Mouse (Mus musculus) hindbrain, embryonic 11.5 days (tissue): ENCODE results near the gene Inhba. TPM values are rescaled to one million over a fixed set of nuclear protein-coding genes. Genes with fewer than 3 reads are reported as not detected.

Experiments used
- ATAC-seq: fragments of 200-750 bp; cut with Nextera tagmentation; 2 replicates; pipeline ENCODE4 v1.8.0; 2017; ENCODE audit warnings: mild to moderate bottlenecking, moderate TSS enrichment, moderate library complexity; ENCODE audit not compliant: low FRiP score
- DNase-seq: peaks from one replicate; pipeline ENCODE4 v3.0.0-alpha.2; 2015; ENCODE audit warnings: low spot score
- H3K27ac ChIP-seq: fragments of 300-500 bp; sonication (generic); 2 replicates; pipeline ENCODE4 v1.5.1; 2014; ENCODE audit warnings: mild to moderate bottlenecking, low read depth, low read length
- H3K27me3 ChIP-seq: fragments of 300-500 bp; sonication (generic); 2 replicates; pipeline ENCODE4 v1.6.1; 2014; ENCODE audit warnings: mild to moderate bottlenecking, low read length, moderate library complexity, mixed read lengths; ENCODE audit not compliant: control insufficient read depth, insufficient read depth
- H3K36me3 ChIP-seq: fragments of 300-500 bp; sonication (generic); 2 replicates; pipeline ENCODE4 v1.6.1; 2014; ENCODE audit warnings: mild to moderate bottlenecking, low read length, moderate library complexity, mixed read lengths; ENCODE audit not compliant: control insufficient read depth, insufficient read depth
- H3K4me1 ChIP-seq: fragments of 300-500 bp; sonication (generic); replicated peaks from 2 replicates; pipeline ENCODE4 v1.6.1; 2014; ENCODE audit warnings: low read length, mixed read lengths; ENCODE audit not compliant: control insufficient read depth, insufficient read depth
- H3K4me2 ChIP-seq: fragments of 300-500 bp; sonication (generic); replicated peaks from 2 replicates; pipeline ENCODE4 v1.6.1; 2014; ENCODE audit warnings: mild to moderate bottlenecking, low read depth, low read length
- H3K4me3 ChIP-seq: fragments of 300-500 bp; sonication (generic); 2 replicates; pipeline ENCODE4 v1.5.1; 2014; ENCODE audit warnings: low read depth, low read length
- H3K9ac ChIP-seq: fragments of 300-500 bp; sonication (generic); 2 replicates; pipeline ENCODE4 v1.6.1; 2014; ENCODE audit warnings: low read depth, low read length
- H3K9me3 ChIP-seq: fragments of 300-500 bp; sonication (generic); 2 replicates; pipeline ENCODE4 v1.6.1; 2016; ENCODE audit warnings: low read length; ENCODE audit not compliant: control insufficient read depth
- WGBS: fragments of 180-500 bp; shearing (Covaris S2); extraction: QIAGEN DNeasy Blood & Tissue Kit; methylation state at CpG from one replicate; pipeline ENCODE4 v1.1.7; 2014; 5-methylcytosine and 5-hydroxymethylcytosine counted together
- polyA plus RNA-seq: library from polyadenylated mRNA; unstranded; fragments of >200 nt; fragmentation: Nextera tagmentation; extraction: Ambion mirVana; gene quantifications from 2 replicates; pipeline ENCODE4 v1.2.1, GENCODE M21; 2014

Inhba gene
- polyA plus RNA-seq, 1 experiment from 2014 or later = 0.99 TPM

DNA sequence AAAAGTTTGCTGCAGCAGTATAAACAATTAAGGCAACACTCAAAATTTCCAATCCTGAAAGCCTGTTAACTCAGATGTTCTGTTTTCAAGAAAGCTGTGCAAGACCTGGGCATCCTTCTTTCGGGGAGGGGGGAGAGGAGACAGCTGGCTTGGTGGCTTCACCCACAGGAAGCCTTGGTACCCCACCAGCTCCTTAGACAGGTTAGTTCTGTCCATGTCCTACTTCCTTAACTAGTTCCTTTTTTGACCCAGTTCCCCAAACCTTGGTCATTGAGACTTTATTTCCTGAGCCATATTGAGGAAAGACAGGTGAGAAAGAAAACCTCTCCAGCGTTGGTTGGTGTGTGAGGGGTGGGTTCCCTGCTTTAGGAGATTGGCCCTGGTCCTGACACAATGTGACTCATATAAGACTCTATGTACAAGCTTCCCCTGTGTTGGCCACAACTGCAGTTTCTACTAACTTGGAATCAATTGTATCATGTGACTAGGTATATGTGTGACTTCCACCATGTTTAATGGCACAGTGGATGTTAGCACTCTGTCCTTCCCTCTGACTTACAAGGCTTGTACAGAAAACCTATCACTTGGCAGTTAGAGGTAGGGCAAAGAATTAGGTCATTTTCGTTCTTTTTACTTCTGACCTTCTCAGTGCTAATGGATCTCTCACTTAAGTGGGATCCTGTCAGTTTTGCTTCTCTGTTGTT, 7.3 kb downstream of the Inhba start:
- H3K27ac ChIP-seq = no peak overlapping the region
- no peak overlapping the region for H3K4me3 ChIP-seq
- 84% methylated on average over 3 of the region's 3 CpGs for whole genome bisulfite sequencing
- H3K4me1 ChIP-seq = peaks cover 4% of the 10 kb centered on the region
- no peaks in the 10 kb centered on the region for H3K9me3 ChIP-seq
- no peaks in the 10 kb centered on the region for H3K36me3 ChIP-seq
- ATAC-seq (no peak), DNase-seq (no peak)
- no peak overlapping the region for H3K4me2 ChIP-seq
- peaks cover 8% of the 10 kb centered on the region for H3K27me3 ChIP-seq
- no peak overlapping the region for H3K9ac ChIP-seq

GRCm38 (mm10) chr13:16020659-16021058, 9.0 kb downstream of the Inhba start:
- Histone ChIP-seq H3K27ac (no peak overlapping the region), H3K4me3 (no peak overlapping the region), H3K36me3 (no peaks in the 10 kb centered on the region), H3K4me1 (peaks cover 4% of the 10 kb centered on the region), H3K4me2 (no peak overlapping the region), H3K27me3 (peaks cover 8% of the 10 kb centered on the region), H3K9me3 (no peaks in the 10 kb centered on the region), H3K9ac (no peak overlapping the region)
- DNase-seq (peak; percentile 80), ATAC-seq (peak; percentile 36; the same call in 1 of the 2 replicates)
- 0% methylated on average over 1 of the region's 1 CpGs for WGBS

DNA sequence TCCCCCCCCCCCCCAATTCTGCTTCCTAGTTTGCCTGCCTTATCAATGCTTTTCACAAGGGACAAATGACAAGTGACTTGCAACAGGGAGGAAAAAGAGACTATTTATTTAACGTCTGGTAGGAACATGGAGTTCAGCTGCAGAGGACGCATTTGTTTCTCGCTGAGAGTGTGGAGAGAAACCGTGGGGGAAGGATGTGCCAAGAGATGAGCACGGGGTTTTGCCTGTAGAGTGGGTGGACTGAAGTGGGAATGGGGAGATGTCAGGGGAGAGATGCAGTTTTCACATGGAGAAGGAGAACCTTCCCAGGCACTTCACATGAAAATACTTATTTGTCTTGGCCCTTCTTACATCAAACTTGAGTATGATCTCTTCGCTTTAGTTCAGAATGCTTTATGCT, 9.5 kb downstream of the Inhba start:
- no peak overlapping the region for H3K4me3 ChIP-seq
- no peaks in the 10 kb centered on the region for H3K9me3 ChIP-seq
- no peak for ATAC-seq
- H3K27me3 ChIP-seq = peaks cover 8% of the 10 kb centered on the region
- no peak overlapping the region for H3K27ac ChIP-seq
- peaks cover 4% of the 10 kb centered on the region for H3K4me1 ChIP-seq
- 55% methylated on average over 6 of the region's 6 CpGs for WGBS
- H3K9ac ChIP-seq = no peak overlapping the region
- H3K36me3 ChIP-seq = no peaks in the 10 kb centered on the region
- H3K4me2 ChIP-seq = no peak overlapping the region
- no peak for DNase-seq

DNA sequence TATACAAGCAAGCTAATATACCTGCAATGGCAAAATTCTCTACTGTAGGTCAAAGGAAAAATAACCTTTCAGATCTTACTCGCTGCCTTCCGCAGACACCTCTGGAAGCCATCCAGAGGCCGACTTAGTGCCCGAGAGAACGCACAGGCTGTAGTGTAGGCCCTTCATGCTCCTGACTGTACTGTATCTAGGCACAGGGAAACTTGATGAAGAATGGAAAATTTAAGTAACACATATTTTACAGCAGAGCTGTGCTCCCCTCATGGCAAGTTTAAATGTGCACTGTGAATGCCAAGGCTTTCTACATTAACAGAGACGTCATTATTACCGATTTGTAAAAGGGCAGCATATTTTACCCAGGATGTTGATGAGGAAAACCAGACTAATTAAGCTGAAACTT, 10.2 kb downstream of the Inhba start:
- H3K27ac ChIP-seq = no peak overlapping the region
- H3K4me2 ChIP-seq = no peak overlapping the region
- no peak overlapping the region for H3K9ac ChIP-seq
- DNase-seq = no peak
- WGBS = 94% methylated on average over 7 of the region's 7 CpGs
- ATAC-seq = no peak
- no peaks in the 10 kb centered on the region for H3K36me3 ChIP-seq
- H3K9me3 ChIP-seq = no peaks in the 10 kb centered on the region
- H3K4me1 ChIP-seq = peaks cover 4% of the 10 kb centered on the region
- peaks cover 8% of the 10 kb centered on the region for H3K27me3 ChIP-seq
- H3K4me3 ChIP-seq = no peak overlapping the region

DNA sequence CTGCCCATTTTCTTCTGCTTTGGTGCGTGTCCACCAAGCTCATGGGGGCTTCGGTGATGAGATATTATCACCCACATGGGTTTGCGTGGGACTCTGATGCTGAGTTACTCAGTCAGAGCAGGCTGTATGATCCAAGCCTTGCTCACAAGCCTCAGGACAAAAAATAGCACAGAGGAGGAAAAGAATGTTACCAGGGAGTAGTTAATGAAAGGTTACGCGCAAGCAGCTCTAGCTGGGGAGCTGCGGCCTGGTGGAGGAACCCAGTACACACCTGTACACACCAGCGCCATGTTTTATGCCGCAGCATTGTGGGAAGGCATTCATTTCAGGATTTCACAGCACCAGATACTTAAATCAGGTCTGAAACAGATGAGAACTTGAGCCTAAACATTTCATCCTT, 10.9 kb downstream of the Inhba start:
- ATAC-seq (no peak), DNase-seq (no peak)
- Histone ChIP-seq H3K27me3 (peaks cover 6% of the 10 kb centered on the region), H3K27ac (no peak overlapping the region), H3K4me3 (no peak overlapping the region), H3K4me2 (no peak overlapping the region), H3K4me1 (peaks cover 2% of the 10 kb centered on the region; the same call in 1 of the 2 replicates), H3K9me3 (no peaks in the 10 kb centered on the region), H3K9ac (no peak overlapping the region), H3K36me3 (no peaks in the 10 kb centered on the region)
- 92% methylated on average over 8 of the region's 8 CpGs for WGBS

DNA sequence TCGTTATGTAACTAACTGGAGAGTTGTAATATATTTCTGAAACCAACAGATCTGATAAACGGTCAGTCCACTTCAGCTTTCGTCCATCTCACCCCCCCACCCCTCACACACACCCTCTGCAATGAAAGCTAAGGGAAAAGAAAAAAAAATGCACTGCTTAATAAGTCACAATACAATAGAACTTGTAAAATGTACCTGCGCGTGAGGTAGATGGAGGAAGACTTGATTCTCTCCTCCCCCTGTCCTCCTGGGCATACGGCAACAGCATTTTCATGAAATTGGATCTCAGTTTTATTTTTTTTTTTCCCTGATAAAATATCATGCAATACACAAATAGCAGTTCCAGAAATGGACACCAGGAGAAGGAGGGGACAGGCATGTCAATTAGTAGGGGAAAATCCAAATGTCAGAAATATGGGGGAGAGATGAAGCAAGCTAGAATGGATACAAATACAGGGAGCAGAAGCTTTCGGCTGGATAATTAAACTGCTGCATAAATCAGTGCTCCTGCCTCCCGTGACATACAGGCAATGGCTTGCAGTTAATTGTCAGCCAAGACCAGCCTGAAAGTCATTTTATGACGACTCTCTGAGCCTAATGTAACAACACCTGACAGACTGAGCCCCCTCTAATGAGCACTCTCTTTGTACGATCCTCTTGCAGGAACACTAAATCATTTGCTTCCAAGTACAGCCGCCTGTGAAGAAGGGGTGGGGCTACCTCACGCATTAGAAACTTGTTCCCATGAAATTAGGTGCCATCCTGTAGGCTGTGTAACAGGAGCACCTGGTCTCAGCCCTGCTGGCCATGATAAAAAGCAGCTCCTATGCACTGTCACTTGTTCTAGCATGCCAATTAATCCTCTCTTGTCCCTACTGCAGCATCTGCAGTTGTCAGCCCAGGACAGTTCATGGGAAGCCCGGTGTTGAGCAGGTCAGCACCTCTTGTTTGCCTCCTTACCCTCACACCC, 11.7 kb downstream of the Inhba start:
- no peak overlapping the region for H3K27ac ChIP-seq
- WGBS = 66% methylated on average over 13 of the region's 13 CpGs
- no peak overlapping the region for H3K9ac ChIP-seq
- no peaks in the 10 kb centered on the region for H3K4me1 ChIP-seq
- H3K27me3 ChIP-seq = 0 out of 2 replicates have a peak, but pooled peaks cover under 1% of the 10 kb centered on the region
- H3K4me3 ChIP-seq = no peak overlapping the region
- peak; percentile 56 for ATAC-seq
- H3K36me3 ChIP-seq = no peaks in the 10 kb centered on the region
- H3K4me2 ChIP-seq = no peak overlapping the region
- H3K9me3 ChIP-seq = no peaks in the 10 kb centered on the region
- DNase-seq = no peak

- Histone ChIP-seq H3K27ac (no peak overlapping the region), H3K9me3 (no peaks in the 10 kb centered on the region), H3K36me3 (no peaks in the 10 kb centered on the region), H3K9ac (no peak overlapping the region), H3K4me1 (no peaks in the 10 kb centered on the region), H3K4me3 (no peak overlapping the region), H3K27me3 (no peaks in the 10 kb centered on the region), H3K4me2 (no peak overlapping the region)
- ATAC-seq (no peak), DNase-seq (no peak)
- WGBS = 87% methylated on average over 5 of the region's 5 CpGs
Observed at GRCm38 (mm10) chr13:16030557-16031057, 19.0 kb downstream of the Inhba start.

DNA sequence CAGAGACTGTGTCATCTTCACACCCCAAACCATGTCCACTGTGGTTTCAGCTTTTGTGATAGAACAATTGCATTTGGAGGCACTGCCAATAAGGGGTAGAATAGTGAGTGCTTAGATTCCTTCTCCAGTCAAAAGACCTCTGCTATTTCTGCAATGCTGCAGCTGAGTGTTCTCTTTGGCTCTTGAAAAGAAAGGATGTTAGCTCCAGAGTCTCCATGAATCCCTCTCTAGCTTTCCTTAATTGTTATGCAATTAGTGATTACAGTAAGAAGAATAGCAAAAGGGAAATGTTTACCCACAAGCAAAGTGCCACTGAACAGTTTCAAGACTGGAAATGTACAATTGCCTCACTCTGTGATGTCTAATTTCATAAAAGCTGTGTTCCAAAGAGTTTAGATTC, 20.8 kb downstream of the Inhba start:
- no peaks in the 10 kb centered on the region for H3K36me3 ChIP-seq
- H3K27me3 ChIP-seq = no peaks in the 10 kb centered on the region
- H3K4me3 ChIP-seq = no peak overlapping the region
- ATAC-seq (no peak), DNase-seq (no peak)
- no peaks in the 10 kb centered on the region for H3K9me3 ChIP-seq
- no peak overlapping the region for H3K27ac ChIP-seq
- no peak overlapping the region for H3K4me2 ChIP-seq
- H3K4me1 ChIP-seq = no peaks in the 10 kb centered on the region
- H3K9ac ChIP-seq = no peak overlapping the region
